Mouse (Mus musculus) lung, embryonic 16.5 days (tissue): ENCODE measurements around the gene A530016L24Rik. TPM values are rescaled to one million over a fixed set of nuclear protein-coding genes. Genes with fewer than 3 reads are reported as not detected.

Experiments used
- polyA plus RNA-seq: library from polyadenylated mRNA; unstranded; fragments of >200 nt; fragmentation: Nextera tagmentation; extraction: Ambion mirVana; gene quantifications from 2 replicates; pipeline ENCODE4 v1.2.1, GENCODE M21; 2015

A530016L24Rik gene
- polyA plus RNA-seq, 1 experiment from 2014 or later: 0.10 TPM

Other genes with a start within 250 kb of the A530016L24Rik start
- gene Tmem179, start 27.3 kb downstream of the A530016L24Rik start, polyA plus RNA-seq: 0.41 and 0.43 TPM in 2 replicates
- gene Inf2, start 99.3 kb downstream of the A530016L24Rik start, polyA plus RNA-seq: 3.5 and 3.7 TPM in 2 replicates
- 9.4 and 10.3 TPM in 2 replicates for gene Adssl1, start 130.6 kb downstream of the A530016L24Rik start, polyA plus RNA-seq
- gene Siva1, start 155.2 kb downstream of the A530016L24Rik start, polyA plus RNA-seq: 181 and 206 TPM in 2 replicates
- 42.4 and 43.5 TPM in 2 replicates for gene Akt1, start 185.4 kb downstream of the A530016L24Rik start, polyA plus RNA-seq
- gene Zbtb42, start 189.4 kb downstream of the A530016L24Rik start, polyA plus RNA-seq: 11.1 and 11.3 TPM in 2 replicates
- gene Cep170b, start 231.0 kb downstream of the A530016L24Rik start, polyA plus RNA-seq: 13.5 and 15.8 TPM in 2 replicates